In the genomic region with DNA sequence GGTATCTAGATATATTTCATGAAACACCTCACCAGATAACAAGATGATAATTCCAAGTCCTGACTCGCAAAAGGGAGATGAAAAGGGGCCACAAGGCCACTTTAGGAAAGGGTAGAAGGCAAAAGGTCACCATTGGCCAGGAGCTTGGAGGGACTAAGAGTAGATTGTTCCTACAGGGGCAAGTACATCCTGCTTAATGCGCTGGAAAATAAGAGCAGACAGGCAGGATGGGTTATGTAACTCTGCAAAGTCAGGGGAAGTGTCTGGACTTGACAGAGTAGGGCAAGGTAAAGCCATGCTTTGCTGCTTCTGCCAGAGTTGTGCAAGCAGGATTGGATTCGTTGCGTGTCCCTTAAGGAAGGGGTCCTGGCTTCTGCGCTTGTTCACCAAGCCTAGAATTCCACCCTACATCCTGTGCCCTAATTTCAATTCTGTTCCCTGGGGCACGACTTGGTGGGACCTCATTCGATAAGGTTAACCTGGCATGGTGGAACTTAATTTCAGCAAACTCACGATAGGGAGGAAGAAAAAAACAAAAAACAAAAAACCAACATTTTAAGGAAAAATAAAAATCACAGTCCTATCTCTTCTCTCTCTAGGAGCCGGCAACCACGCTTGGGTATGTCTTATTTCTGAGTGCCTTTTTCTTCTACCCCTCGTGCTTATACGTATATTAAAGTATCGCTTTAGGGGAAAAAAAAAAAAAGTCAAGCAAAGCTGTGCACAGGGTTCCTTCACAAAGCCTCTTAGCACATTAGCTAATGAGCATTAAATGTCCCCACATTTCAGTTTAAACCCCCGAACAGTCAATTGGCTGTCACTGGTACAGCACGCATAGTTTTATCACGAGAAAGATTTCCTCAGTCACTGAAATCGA, we compare ENCODE assay signal across 8 mouse cellular contexts. TPM values are rescaled to one million over a fixed set of nuclear protein-coding genes. Genes with fewer than 3 reads are reported as not detected.
DNase-seq lines count a peak whose midpoint lies in the region; ATAC-seq and TF ChIP-seq lines count a peak whose summit lies in the region.

No protein-coding gene starts in this region.

- 20% methylated on average over 17 of the region's 17 CpGs for WGBS in lung, embryonic 16.5 days
- 15% methylated on average over 17 of the region's 17 CpGs for WGBS in embryonic facial prominence, embryonic 10.5 days
- WGBS in intestine, embryonic 14.5 days = 18% methylated on average over 17 of the region's 17 CpGs
- 25% methylated on average over 17 of the region's 17 CpGs for WGBS in neural tube, embryonic 11.5 days
- 27% methylated on average over 17 of the region's 17 CpGs for whole genome bisulfite sequencing in thymus, adult 2 months

- H3K9ac ChIP-seq in lung, embryonic 16.5 days (ENCODE audit: low read length) = peak overlapping the region; percentile 74
- peak overlapping the region; percentile 57 for H3K9ac ChIP-seq in intestine, embryonic 14.5 days (ENCODE audit: low read length)
- H3K9ac ChIP-seq in neural tube, embryonic 11.5 days (ENCODE audit: low read length) = no peak overlapping the region; the same call in 1 of the 2 replicates

- ATAC-seq in lung, embryonic 16.5 days (ENCODE audit: low read depth) = no peak
- no peak for ATAC-seq in intestine, embryonic 14.5 days (replicated peaks; ENCODE audit: low FRiP score, low TSS enrichment, low read depth)
- ATAC-seq in neural tube, embryonic 11.5 days (ENCODE audit: insufficient read depth, low FRiP score, low TSS enrichment) = no peak

- peak overlapping the region; percentile 78 for H3K4me3 ChIP-seq in lung, embryonic 16.5 days (ENCODE audit: low read length)
- peak overlapping the region; percentile 85 for H3K4me3 ChIP-seq in embryonic facial prominence, embryonic 10.5 days
- H3K4me3 ChIP-seq in intestine, embryonic 14.5 days (ENCODE audit: low read depth, low read length) = peak overlapping the region; percentile 70
- H3K4me3 ChIP-seq in neural tube, embryonic 11.5 days (ENCODE audit: low read depth, low read length) = peak overlapping the region; percentile 80
- no peak overlapping the region for H3K4me3 ChIP-seq in thymus, adult 2 months (ENCODE audit: control insufficient read depth, insufficient read depth, low read length)

- TF ChIP-seq CTCF in thymus, adult 2 months (IDR thresholded peaks at IDR 0.05; ENCODE audit: borderline replicate concordance, control insufficient read depth, extremely low read depth, insufficient read depth, low read length, poor library complexity) = no peak

- DNase-seq in lung, postnatal 4 days = no peak
- no peak for DNase-seq in embryonic facial prominence, embryonic 10.5 days (ENCODE audit: low spot score)
- peak; percentile 63 for DNase-seq in intestine, embryonic 14.5 days (ENCODE audit: low spot score)
- no peak for DNase-seq in neural tube, embryonic 11.5 days (ENCODE audit: low spot score)
- DNase-seq in layer of hippocampus, adult 11-12 months (ENCODE audit: low spot score) = no peak
- DNase-seq in adrenal gland, postnatal 36 days = no peak
- no peak for DNase-seq in thymus, adult 2 months

- H3K4me1 ChIP-seq in lung, embryonic 16.5 days (replicated peaks; ENCODE audit: control insufficient read depth, insufficient read depth, low read length) = peaks cover 6% of the 10 kb centered on the region; the same call in 1 of the 2 replicates
- peaks cover 32% of the 10 kb centered on the region for H3K4me1 ChIP-seq in embryonic facial prominence, embryonic 10.5 days
- peaks cover 4% of the 10 kb centered on the region; the same call in 1 of the 2 replicates for H3K4me1 ChIP-seq in intestine, embryonic 14.5 days (replicated peaks; ENCODE audit: control insufficient read depth, insufficient read depth, low read length)
- no peaks in the 10 kb centered on the region for H3K4me1 ChIP-seq in neural tube, embryonic 11.5 days (ENCODE audit: control insufficient read depth, insufficient read depth, low read length)
- peaks cover 5% of the 10 kb centered on the region; the same call in 1 of the 2 replicates for H3K4me1 ChIP-seq in thymus, adult 2 months (replicated peaks; ENCODE audit: control insufficient read depth, insufficient read depth, low read length)

- H3K27ac ChIP-seq in lung, embryonic 16.5 days (ENCODE audit: low read length) = no peak overlapping the region
- no peak overlapping the region for H3K27ac ChIP-seq in embryonic facial prominence, embryonic 10.5 days (replicated peaks)
- no peak overlapping the region; the same call in 1 of the 2 replicates for H3K27ac ChIP-seq in intestine, embryonic 14.5 days (ENCODE audit: low read depth)
- H3K27ac ChIP-seq in neural tube, embryonic 11.5 days (ENCODE audit: low read depth, low read length) = no peak overlapping the region
- H3K27ac ChIP-seq in thymus, adult 2 months (ENCODE audit: control insufficient read depth, insufficient read depth, low read length) = no peak overlapping the region

- no peak for TF ChIP-seq POLR2A in thymus, adult 2 months (IDR thresholded peaks at IDR 0.05; ENCODE audit: control insufficient read depth, extremely low read depth, insufficient read depth, low read length, poor library complexity)

- peaks cover 3% of the 10 kb centered on the region; the same call in 1 of the 2 replicates for H3K27me3 ChIP-seq in lung, embryonic 16.5 days (ENCODE audit: control insufficient read depth, insufficient read depth, low read depth, low read length)
- H3K27me3 ChIP-seq in embryonic facial prominence, embryonic 10.5 days (replicated peaks; ENCODE audit: low read depth, poor library complexity, severe bottlenecking) = peaks cover 17% of the 10 kb centered on the region; the same call in 1 of the 2 replicates
- H3K27me3 ChIP-seq in intestine, embryonic 14.5 days (replicated peaks; ENCODE audit: control insufficient read depth, insufficient read depth, low read length) = no peaks in the 10 kb centered on the region; the same call in 1 of the 2 replicates
- 0 out of 2 replicates have a peak, but pooled peaks cover 5% of the 10 kb centered on the region for H3K27me3 ChIP-seq in neural tube, embryonic 11.5 days (ENCODE audit: control insufficient read depth, insufficient read depth, low read length)
- peaks cover 4% of the 10 kb centered on the region; the same call in 1 of the 2 replicates for H3K27me3 ChIP-seq in thymus, adult 2 months (ENCODE audit: control insufficient read depth, insufficient read depth, low read length)

- peak overlapping the region; percentile 100 for H3K4me2 ChIP-seq in lung, embryonic 16.5 days (ENCODE audit: low read depth, low read length)
- peak overlapping the region; percentile 91 for H3K4me2 ChIP-seq in intestine, embryonic 14.5 days (ENCODE audit: low read length)
- peak overlapping the region; percentile 95 for H3K4me2 ChIP-seq in neural tube, embryonic 11.5 days (ENCODE audit: low read depth)

- H3K9me3 ChIP-seq in lung, embryonic 16.5 days (ENCODE audit: control insufficient read depth, low read length) = no peaks in the 10 kb centered on the region
- H3K9me3 ChIP-seq in embryonic facial prominence, embryonic 10.5 days = no peaks in the 10 kb centered on the region
- no peaks in the 10 kb centered on the region for H3K9me3 ChIP-seq in intestine, embryonic 14.5 days (ENCODE audit: control insufficient read depth, low read length)
- no peaks in the 10 kb centered on the region for H3K9me3 ChIP-seq in neural tube, embryonic 11.5 days (ENCODE audit: control insufficient read depth, low read length)

- H3K36me3 ChIP-seq in lung, embryonic 16.5 days (ENCODE audit: control insufficient read depth, insufficient read depth, low read length) = no peaks in the 10 kb centered on the region
- H3K36me3 ChIP-seq in embryonic facial prominence, embryonic 10.5 days (replicated peaks) = no peaks in the 10 kb centered on the region
- no peaks in the 10 kb centered on the region for H3K36me3 ChIP-seq in intestine, embryonic 14.5 days (ENCODE audit: control insufficient read depth, insufficient read depth, low read length)
- no peaks in the 10 kb centered on the region for H3K36me3 ChIP-seq in neural tube, embryonic 11.5 days (ENCODE audit: control insufficient read depth, insufficient read depth, low read length)
- H3K36me3 ChIP-seq in thymus, adult 2 months (ENCODE audit: control insufficient read depth, insufficient read depth, low read length) = no peaks in the 10 kb centered on the region

RNA-seq across cellular contexts. Expression of gene Mreg, which starts 1.1 kb away (rescaled TPM):
- 2.7 and 3.3 TPM in 2 replicates for polyA plus RNA-seq in lung, embryonic 16.5 days (2015; fragmentation: Nextera tagmentation; extraction: Ambion mirVana)
- polyA plus RNA-seq in embryonic facial prominence, embryonic 10.5 days (2016; fragmentation: Nextera tagmentation; extraction: Ambion mirVana) = 20.3 and 21.1 TPM in 2 replicates
- 9.6 and 12.4 TPM in 2 replicates for polyA plus RNA-seq in intestine, embryonic 14.5 days (2014; fragmentation: Nextera tagmentation; extraction: Ambion mirVana)
- polyA plus RNA-seq in neural tube, embryonic 11.5 days (2014; fragmentation: Nextera tagmentation; extraction: Ambion mirVana) = 31.0 and 38.8 TPM in 2 replicates
- total RNA-seq in adrenal gland, postnatal 36 days (2021) = 1 to 10 TPM; 1.2 to 1.8 TPM
- polyA plus RNA-seq in thymus, adult 2 months (2012; rRNA removed) = 20.6 and 28.0 TPM in 2 replicates
